Mouse (Mus musculus) T-helper 2 cell (primary cell): ENCODE results near the gene Cyp20a1.

Source experiments
- in situ Hi-C: fragments of 300-600 bp; cut with MboI, MseI; formaldehyde crosslinking; loops from one replicate; pipeline ENCODE4 v1.15.1; 2025; ENCODE audit warnings: high pct_unique_total_duplicates

The Cyp20a1 gene

DNA sequence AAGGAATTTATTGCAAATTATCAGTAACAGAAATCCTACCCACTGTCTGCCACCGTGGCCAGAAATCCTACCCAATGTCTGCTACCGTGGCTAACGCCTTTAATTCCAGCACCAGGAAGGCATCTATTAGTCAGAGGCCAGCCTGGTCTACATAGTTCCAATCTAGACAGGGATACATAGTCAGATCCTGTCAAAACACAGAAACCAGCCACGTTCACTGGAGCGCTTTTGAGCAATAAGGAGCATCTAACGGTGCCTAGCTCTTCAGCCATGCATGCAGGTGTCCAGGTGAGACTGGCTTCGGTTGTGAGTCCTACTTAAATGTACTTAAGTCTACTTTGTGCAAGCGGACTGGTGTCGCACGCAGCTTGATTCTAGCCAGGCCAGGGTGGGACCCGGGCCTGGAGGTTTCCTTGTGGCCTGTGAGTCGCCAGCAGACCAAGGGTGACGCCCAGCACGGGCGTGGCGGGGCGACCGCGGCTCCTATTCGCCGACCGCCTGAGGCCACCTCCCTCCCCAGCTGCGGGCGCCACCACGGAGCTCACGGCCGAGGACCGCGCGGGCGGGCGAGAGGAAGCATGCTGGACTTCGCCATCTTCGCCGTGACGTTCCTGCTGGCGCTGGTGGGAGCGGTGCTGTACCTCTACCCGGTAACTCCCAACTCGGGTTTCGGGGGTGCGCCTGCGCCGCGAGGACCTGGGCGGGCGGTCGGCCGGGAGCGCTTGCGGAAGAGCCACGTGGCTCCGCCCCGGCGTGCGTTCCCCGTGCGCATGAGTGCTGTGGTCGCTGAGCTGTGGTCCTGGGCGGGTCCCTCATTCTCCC is at the start of gene Cyp20a1:
Cyp20a1 (plus strand) TSS at position 516 of the 822 bp plus-strand sequence.
- in situ Hi-C loops = no loop called here

DNA sequence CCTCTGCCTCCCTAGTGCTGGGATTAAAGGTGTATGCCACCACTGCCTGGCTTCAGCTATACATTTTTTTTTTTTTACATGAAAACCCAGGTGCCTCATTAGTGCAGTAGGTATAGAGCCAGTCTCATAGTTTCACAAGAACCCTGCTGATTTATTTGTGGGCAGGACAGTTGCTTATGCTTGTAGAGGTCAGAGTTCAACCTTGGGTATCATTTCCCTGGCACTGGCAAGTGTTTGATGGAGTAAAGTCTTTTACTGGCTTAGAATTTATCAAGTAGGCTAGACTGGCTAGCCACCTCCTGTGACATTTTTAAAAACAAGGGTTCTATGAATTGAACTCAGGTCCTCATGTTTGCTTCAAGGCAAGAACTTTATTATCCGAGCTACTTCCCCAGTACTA is 49.2 kb upstream of the Cyp20a1 start:
- in situ Hi-C loops = no loop called here

DNA sequence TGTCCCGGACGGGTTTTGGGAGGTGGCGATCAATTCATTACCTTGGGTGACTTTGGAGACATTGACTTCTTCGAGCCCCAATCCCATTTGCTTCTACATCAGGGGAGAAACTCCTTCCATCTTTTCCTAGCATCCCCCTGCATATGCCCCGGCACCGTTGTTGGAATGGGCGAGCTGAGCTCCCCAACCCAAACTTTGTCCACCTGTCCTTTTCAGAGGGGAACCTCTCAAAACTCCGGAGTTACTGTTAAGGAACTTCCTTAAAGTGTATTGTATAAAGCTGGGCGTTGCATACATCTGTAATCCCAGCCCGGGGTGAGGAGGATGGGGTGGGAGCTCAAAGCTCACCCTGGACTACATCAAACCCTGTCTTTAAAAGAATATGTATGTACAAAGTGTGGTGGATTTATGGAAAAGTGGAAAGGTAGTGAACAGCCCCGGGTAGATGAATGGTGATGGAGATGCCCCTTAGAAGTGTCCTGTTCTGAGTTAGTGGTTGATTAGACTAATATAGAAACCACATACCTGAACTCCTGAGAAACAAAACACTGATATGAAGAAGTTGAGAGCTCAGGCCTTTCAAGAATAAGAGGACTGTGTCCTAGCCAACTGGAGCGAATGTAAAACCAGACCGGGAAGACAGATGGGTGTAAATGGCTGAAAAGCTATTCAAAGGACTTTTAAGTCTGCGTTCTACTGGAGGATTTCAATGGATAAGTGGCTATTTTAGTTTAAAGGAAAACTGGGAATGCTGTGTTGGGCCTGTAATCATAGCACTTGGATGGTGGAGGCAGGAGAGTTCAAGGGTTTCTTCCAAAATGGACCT is 720 bp downstream of the Cyp20a1 start:
- in situ Hi-C loops = no loop called here

DNA sequence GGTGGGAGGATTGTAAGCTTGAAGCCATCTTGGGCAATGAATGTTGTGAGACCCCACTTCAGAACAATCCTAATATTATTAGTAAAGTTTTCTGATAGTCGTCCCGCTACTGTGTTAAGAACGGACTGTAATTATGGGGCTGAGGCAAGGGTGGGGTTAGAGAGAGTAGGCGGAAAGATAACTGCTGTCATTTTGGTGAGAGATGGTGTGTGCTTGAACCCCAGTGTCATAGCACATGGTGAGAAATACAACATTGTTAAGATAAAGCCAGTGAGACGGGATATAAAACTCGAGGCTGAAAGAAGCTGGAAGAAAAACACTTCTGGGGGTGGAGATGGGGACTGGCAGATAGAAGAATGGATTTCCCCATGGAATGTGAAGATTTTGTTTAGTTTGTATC is 1.5 kb downstream of the Cyp20a1 start:
- in situ Hi-C loops = no loop called here

DNA sequence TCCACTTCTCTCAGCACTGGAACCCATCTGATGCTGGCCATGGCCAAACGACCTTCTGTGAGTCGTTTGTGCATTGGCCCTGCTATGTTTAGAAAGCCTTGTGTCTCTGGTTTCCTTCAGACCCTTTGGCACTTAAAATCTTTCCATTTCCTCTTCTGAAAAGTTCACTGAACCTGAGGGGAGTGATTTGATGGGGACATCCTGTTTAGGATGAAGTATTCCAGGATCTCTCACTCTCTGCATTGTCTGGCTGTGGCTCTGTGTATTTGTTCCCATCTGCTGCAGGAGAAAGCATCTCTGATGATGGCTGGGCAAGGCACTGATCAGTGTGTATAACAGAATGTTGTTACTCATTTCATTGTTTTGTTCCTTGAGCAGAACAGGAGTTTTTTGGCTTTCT is 2.6 kb downstream of the Cyp20a1 start:
- in situ Hi-C loops = no loop called here

DNA sequence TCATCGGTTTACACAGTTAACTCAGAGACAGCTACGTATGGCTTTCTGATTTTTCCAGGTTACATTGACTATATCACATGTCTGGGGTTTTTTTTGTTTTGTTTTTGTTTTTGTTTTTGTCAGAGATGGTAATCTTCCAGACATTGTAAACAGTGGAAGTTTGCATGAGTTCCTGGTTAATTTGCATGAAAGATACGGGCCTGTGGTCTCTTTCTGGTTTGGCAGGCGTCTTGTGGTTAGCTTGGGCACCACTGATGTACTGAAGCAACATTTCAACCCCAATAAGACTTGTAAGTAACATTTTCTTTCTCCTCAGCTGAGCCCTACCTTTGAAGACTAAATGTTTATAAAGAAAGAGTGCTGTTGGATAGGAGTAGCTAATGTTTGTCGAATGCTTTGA is 9.7 kb downstream of the Cyp20a1 start:
- in situ Hi-C loops = no loop called here

DNA sequence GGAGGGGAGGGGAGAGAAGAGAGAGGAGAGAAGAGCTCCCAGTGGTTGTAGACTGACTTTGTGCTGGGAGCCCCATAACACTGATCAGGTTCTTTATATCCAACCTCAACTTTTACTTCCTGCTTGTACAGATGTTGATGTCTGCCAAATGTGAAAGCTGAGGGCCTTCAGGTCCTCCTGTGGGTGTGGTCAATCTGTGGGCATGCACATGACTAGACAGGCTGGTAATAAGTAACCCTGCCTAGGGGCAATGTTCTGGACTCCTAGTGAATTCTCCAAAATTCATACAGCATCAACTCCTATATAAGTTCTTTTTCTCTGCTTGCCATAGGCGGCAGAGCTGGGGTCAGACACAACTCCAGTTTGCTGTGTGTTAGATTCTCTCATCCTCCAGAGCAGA is 18.5 kb downstream of the Cyp20a1 start:
- in situ Hi-C loops = no loop called here

DNA sequence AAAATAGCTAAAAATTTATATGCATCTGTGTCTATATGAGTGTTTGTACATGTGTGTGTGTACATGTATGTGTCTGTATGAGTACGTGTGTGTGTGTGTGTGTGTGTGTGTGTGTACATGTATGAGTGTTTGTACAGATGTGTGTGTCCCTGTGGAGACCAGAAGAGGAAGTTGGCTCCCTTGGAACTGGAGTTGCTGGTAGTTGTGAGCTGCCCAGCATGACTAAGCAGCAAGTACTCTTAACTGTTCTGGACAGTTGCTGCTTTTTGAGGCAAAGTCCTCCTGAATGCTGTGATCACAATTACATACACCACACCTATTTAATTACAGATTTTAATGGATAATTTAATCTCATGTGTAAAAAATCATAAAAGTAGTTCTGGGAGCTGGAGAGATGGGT is 33.4 kb downstream of the Cyp20a1 start:
- in situ Hi-C loops = loop anchor here (10.0 kb wide), 1 partner anchor 1062 kb away; no protein-coding TSS in a partner anchor

DNA sequence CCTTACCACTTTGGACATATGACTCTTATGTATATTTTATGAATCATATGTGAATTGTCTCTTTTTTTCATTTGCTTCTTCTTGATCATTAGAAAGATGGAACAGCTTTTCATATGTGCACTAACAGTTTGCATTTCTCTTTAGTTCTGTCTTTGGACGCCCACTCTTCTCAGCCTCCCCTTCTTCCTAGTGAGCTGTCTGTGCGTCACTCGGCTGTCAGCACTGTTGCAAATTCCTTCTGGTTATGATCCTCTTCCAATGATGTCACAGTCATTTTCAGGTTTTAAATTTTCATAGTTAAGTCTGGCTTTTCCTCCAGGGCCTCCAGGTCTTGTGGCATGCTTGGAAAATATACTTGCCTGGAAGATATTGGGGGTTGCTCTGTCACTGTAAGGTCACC is 38.8 kb downstream of the Cyp20a1 start:
- in situ Hi-C loops = no loop called here

DNA sequence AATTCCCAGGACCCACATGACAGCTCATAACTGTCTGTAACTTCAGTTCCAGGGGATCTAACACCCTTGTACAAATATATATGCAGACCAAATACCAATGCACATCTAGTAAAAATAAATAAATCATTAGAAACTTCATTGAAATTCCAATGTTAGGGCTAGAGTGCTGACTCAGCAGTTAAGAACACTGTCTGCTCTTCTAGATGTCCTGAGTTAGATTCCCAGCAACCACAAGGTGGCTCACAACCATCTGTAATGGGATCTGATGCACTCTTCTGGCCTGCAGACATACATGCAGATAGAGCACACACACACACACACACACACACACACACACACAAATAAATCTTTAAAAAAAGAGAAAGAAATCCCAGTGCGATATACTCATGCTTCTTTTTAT is 61.7 kb downstream of the Cyp20a1 start:
- in situ Hi-C loops = no loop called here

DNA sequence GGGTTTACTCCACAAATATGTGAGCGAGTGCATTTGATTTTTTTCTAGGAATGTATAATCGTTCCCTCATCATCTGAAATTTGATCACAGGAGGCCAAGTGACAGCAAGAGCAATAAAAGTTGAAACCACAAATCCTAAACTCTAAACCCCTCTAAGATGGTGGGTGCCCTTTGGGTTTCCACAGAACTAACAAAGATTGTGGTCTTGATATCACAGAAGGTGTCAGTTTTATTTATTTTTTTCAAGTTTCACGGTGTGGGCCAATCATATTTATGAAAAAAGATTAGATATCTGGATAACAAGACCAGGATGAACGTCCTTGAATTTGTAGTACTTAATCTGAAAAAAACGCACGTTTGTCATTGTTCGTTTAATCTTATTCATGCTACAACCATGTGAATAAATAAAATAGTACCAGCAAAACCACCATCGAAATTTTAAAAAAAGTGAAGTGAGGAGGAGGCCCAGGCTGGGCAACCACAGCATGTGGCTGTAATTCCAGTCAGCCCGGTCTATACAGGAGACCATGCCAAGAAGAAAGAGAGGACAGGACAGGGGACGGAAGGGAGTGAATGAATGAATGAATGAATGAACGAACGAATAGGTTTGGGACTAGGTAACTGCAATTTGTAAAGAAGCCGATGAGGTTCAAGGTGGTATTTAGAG is 65.5 kb downstream of the Cyp20a1 start:
- in situ Hi-C loops = no loop called here

DNA sequence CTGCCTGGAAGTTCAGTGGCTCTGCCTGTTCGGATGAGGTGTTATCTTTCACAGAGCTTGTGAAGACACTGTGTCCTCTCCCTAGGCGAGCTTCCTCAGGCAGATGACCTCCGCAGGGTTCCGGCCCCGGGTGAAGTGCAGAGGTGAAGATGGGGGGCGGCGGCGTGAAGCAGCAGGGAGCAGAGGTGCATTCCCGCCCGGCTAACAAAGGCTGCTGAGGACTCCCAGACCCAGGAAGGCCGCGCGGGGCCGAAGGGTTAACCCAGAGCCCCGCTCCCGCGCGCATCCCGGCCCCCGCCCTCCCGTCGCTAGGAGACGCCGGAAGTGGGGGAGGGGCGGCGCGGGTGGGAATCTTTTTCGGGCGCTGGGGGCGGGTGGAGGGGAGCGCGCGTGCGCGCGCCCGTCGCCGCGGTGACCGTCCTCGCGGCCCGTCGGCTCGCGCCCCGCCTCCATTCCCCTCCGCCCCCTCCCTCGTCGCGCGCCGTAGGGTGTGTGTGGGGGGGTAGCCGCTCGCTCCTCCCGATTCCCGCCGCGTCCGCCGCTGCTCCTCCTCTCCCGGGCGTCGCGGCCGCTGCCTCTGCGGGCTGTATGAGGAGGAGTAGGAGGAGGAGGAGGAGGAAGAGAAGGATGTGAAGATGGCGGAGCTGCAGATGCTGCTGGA is 66.2 kb downstream of the Cyp20a1 start, which contains the start of gene Abi2:
Abi2 (plus strand) TSS at position 452 of the 661 bp plus-strand sequence.
- in situ Hi-C loops = no loop called here

DNA sequence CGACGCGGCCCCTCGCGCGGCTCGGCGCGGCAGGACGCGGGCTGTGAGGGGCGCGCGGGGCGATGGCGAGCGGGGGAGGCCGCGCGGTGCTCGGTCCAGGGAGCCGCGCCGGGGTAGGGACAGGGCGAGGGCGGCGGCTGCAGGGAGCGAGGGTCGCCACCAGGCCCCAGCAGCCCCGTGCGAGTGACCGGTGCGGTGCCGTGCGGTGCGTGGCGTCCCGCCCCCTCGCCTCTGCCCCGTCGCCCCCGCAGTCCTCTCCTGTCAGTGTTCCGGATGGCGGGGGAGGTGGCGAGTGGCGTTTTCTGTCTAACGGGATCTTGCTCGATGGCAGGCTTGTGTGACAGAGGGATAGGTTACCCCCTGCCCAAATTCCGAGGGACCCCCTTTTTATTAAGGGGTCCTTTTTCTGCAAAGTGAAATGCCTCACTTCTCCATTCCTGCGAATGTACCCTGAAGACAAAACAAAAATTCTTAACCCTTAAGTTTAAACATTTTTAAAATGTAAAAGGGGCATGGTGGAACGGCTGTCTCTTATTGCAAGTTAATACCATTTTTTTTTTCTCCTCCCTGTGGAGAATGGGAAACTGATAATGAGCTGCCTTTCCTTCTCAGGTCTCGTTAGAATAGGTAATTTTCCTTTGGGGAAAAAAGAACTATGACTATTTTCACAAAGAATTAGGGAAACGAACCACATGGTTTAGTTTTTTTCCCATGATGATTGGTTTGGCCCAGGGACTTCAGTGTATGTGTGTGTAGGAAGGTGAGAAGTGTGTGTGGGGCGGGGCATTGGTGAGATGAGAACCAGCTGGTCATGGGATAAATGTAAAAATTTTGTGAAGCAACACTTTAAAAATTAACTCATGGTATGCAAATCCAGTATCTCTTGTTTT is 67.0 kb downstream of the Cyp20a1 start:
- in situ Hi-C loops = no loop called here

DNA sequence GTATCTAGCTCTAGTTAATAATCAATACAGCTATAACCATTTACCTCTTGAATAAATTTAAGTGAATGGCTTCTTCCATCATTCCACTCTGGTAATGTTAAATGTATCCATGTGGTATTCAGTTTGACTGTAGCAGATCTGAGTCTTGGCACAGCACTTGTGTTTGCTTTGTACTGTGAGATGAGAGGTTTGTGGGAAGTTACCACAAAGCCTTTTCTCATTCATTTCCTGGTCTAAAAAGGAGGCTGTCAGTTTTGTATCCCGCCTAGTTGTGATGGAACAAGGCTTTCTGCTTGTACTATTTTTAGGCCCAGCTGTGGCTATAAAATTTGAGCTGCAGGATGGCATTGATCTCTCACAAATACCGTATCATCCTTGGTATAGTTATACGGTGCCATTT is 73.6 kb downstream of the Cyp20a1 start:
- in situ Hi-C loops = no loop called here

DNA sequence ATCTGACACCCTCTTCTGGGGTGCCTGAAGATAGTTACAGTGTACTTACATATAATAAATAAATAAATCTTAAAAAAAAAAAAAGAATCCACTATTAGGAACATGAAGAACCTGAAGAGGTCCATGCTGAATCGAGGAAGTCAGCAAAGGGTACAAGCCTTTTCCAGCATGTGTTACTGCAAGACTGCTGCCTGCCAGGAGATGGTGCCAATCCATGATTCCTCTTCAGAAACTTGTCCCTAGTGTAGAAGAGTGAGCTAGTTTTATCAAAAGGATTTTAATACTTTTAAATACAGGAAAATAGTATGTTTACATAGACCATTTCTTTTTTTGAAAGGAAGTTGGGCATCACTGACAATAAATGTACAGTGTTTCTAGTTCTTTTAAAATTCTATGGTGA is 80.8 kb downstream of the Cyp20a1 start:
- in situ Hi-C loops = no loop called here

DNA sequence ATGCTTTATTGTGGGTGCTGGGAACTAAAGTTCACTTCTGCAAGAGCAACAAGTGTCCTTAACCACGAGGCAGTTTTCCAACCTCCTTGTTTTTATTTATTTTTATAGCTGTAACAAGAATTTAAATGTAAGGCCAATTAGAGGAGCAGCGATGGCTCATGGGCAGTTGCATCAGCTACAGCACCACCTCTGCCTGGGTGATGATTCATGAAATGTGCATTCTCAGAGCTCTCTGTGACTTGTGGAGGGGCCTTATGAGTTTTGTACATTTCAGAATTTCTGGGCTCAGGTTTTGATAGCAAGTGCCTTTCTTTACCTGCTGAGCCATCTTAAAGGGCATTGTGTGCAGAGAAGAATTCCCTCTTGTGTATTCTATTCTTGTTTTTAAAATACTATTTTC is 85.2 kb downstream of the Cyp20a1 start:
- in situ Hi-C loops = no loop called here

DNA sequence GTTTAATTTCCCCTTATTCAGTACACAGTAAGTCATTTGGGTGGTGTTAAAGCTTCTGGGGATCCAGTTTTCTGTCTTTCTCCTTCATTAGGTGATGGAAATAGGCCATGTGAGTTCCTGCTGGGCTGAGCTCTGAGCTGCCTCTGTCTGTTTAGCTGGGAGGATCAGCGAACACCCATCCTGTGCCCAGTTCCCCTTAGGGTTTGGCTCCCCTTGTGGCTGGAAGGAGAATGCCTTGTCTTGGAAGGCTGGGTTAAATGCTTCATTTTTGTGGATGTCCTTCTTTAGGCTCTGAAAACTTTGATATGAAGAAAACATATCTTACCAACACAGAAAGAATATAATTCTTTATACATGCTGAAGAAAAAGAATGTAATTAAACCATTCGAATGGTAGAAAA is 85.8 kb downstream of the Cyp20a1 start:
- in situ Hi-C loops = no loop called here

DNA sequence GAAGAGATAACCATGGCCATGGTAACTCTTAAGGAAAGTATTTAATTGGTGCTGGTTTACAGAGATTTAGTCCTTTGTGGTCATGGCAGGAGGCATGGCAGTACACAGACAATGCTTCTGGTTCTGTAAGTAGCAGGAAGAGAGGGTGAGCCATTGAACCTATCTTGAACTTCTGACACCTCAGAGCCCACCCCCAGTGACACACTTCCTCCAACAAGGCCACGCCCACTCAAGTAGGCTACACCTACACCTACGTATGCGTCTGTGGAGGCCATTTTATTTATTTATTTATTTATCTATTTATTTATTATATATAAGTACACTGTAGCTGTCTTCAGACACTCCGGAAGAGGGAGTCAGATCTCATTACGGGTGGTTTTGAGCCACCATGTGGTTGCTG is 88.4 kb downstream of the Cyp20a1 start:
- in situ Hi-C loops = no loop called here

DNA sequence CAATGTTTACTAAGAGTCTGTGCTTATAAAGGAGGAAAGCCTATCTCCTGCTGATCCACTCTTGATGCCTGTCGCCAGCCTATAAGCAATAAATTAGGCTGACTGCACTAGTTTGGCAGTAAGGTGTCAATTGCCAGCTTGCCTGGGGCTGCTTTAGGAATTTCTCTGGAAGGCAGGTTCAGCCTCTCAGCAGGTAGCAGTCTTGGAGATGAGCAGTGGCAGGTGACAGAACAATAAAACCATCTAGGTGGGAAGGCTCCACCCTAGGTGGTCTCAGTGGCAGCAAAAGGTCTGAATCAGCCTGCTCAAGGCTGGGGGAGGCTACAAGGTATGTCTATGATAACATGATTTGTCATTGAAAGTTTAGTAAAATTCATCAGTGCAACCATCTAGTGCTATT is 89.4 kb downstream of the Cyp20a1 start:
- in situ Hi-C loops = no loop called here
